Mouse (Mus musculus): Measurements from ENCODE around the gene Catsper4. TPM values are rescaled to one million over a fixed set of nuclear protein-coding genes. Genes with fewer than 3 reads are reported as not detected.

The Catsper4 gene
- polyA plus RNA-seq, 1 experiment from 2014 or later: not detected

DNA sequence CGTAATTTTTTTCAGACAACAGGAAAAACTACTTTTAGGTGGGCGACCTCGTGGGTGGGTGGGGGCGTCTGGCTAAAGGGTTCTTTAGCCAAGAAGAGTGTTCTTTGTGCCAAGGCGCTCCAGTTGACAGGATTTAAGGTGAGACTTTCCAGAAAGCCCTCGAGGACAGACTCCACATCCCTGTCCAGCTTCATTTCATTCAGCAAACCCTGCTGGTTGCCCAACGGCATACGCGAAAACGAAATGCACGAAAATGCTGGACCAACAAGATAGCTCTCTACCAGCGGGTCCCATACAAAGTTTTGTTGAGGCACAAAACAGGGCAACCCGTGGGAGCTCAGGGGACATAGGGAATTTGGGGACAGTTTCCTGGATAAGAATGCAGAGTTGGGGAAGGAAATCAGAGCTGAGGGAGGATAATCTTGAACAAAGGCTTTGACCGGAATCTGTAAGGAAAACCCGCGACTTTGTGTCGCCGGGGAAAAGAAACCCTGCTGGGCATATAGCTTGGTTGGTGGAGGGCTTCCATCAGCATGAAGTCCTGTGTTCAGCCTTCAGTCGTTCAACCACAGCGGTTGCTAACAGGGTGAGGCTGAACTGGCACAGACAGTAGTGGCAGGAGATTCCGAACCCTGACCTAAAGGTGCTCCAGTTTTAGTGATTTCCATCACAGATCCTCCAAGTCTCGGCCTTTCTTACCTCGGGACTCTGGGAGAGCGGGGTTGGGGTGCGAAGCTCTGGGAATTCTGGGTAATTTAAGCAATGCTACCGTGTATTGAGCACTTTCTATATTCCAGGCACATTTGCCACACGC lies 23.1 kb upstream of the Catsper4 start:
- Histone ChIP-seq H3K36me3 (no peaks in the 10 kb centered on the region), H3K27me3 (replicated peaks) (peaks cover 62% of the 10 kb centered on the region), H3K9me3 (replicated peaks) (no peaks in the 10 kb centered on the region), H3K4me3 (peak overlapping the region; percentile 54), H3K9ac (peak overlapping the region; percentile 65), H3K27ac (ENCODE audit: poor library complexity, severe bottlenecking) (no peak overlapping the region), H3K4me2 (peak overlapping the region; percentile 97), H3K4me1 (replicated peaks) (peaks cover 61% of the 10 kb centered on the region)
- no peak for ATAC-seq (ENCODE audit: insufficient number of reproducible peaks, low FRiP score)
- WGBS: 12% methylated on average over 27 of the region's 27 CpGs

GRCm38 (mm10) chr4:134249651-134250050 lies 22.5 kb upstream of the Catsper4 start:
- WGBS: under 1% methylated on average over 30 of the region's 30 CpGs
- Histone ChIP-seq H3K27ac (ENCODE audit: poor library complexity, severe bottlenecking) (no peak overlapping the region), H3K9ac (peak overlapping the region; percentile 65), H3K4me3 (peak overlapping the region; percentile 54), H3K4me1 (replicated peaks) (peaks cover 58% of the 10 kb centered on the region), H3K36me3 (no peaks in the 10 kb centered on the region), H3K9me3 (replicated peaks) (no peaks in the 10 kb centered on the region), H3K4me2 (peak overlapping the region; percentile 97), H3K27me3 (replicated peaks) (peaks cover 62% of the 10 kb centered on the region)
- peak; percentile 48; the same call in 1 of the 2 replicates for ATAC-seq (ENCODE audit: insufficient number of reproducible peaks, low FRiP score)

DNA sequence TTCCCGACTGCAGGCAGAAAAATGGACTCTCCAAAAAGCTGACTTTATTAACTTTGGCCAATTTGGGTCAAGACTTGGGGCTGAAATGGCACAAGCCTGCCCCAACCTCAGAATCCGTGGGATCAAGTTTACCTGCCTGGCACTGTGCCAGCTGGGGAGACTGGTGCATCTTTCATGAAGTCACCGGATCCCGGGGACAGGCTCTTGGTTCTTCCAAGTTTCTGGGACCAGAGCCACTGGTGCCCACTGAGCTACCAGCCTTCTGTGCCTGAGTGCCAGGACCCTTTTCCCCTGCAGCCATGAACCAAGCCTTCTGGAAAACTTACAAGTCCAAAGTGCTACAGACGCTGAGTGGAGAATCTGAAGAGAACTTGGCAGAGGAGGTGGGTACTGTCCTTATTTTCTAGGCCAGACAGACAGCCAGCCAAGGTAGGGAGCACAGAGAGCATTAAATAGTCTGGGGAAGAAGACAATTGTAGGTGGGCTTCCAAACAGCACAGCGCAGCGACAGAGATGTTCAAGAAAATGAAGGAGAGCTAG lies 19.6 kb upstream of the Catsper4 start, which contains the start of gene Gm30191:
Gm30191 (plus strand) TSS at position 217 of the 540 bp plus-strand sequence.
- peak within 1 kb of the TSS; percentile 57 for H3K9ac ChIP-seq

DNA sequence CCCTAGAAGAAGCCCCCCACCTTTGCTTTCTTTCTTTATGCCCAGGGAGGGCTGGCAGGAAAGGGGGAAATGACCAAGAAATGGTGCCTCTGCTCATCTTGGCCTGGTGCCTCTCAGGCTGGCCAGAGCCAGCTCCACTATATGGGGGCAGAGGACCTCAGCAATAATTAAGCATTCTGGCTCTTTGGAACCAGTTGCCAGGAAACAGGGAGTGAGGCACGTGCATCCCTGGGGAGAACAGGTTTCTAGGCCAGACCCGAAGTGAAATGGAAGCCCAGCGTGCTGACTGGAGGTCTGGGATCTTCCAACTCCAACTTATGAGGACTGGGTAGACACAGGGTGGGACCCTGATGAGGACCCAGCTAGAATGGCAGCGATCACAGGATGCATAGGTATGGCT lies 19.1 kb upstream of the Catsper4 start:
- Histone ChIP-seq H3K27me3 (replicated peaks) (peaks cover 43% of the 10 kb centered on the region), H3K9ac (no peak overlapping the region), H3K4me1 (replicated peaks) (peaks cover 31% of the 10 kb centered on the region), H3K4me3 (no peak overlapping the region), H3K27ac (ENCODE audit: poor library complexity, severe bottlenecking) (no peak overlapping the region), H3K4me2 (no peak overlapping the region), H3K36me3 (no peaks in the 10 kb centered on the region), H3K9me3 (replicated peaks) (no peaks in the 10 kb centered on the region)
- WGBS: 46% methylated on average over 4 of the region's 4 CpGs
- no peak for ATAC-seq (ENCODE audit: insufficient number of reproducible peaks, low FRiP score)

More for the DNA sequence above, 19.6 kb upstream of the Catsper4 start, which contains the start of gene Gm30191:
- 73% methylated on average over 7 of the region's 7 CpGs for WGBS
- Histone ChIP-seq H3K27me3 (replicated peaks) (peaks cover 48% of the 10 kb centered on the region), H3K9me3 (replicated peaks) (no peaks in the 10 kb centered on the region), H3K4me3 (peak within 1 kb of the TSS; percentile 78), H3K4me1 (replicated peaks) (peaks cover 36% of the 10 kb centered on the region), H3K4me2 (peak within 1 kb of the TSS; percentile 91), H3K27ac (ENCODE audit: poor library complexity, severe bottlenecking) (no peak within 1 kb of the TSS), H3K36me3 (no peaks in the 10 kb centered on the region)
- ATAC-seq (ENCODE audit: insufficient number of reproducible peaks, low FRiP score): no peak

DNA sequence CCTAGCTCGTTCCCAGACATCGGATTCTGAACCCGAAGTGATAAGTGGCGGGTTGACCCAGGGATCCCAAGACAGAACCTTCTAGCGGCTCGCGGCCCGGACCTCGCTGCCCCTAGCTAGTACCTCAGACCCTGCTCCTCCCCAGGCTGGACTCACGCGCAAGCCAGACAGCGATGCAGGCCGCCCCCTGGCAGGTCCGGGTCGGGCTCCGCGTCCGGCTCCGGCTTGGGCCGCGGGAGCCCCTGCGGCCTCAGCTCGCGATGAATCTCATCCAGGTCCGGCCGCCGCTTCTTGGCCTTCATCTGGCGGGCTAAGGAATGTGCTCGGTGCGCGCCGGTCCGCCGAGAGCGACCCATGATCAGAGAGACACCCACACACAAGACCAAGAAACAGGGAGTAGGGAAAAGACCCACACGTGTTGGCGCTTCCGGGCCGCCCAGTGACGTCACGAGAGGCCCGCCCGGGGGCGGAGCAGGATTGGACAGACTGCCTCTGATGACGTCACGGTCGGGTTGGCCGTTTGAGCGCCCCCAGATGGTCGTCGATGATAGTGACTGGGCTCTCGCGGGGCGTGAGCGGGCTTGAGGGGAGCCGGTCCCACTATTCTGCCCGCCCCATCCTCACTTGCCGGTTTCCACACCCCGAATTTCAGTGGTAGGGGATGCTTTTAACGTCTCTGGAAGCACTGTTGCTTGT lies 18.1 kb upstream of the Catsper4 start, which contains the start of gene Zfp593:
Zfp593 (minus strand) TSS at position 445 of the 696 bp plus-strand sequence.
- no peaks in the 10 kb centered on the region for H3K9me3 ChIP-seq (replicated peaks)

DNA sequence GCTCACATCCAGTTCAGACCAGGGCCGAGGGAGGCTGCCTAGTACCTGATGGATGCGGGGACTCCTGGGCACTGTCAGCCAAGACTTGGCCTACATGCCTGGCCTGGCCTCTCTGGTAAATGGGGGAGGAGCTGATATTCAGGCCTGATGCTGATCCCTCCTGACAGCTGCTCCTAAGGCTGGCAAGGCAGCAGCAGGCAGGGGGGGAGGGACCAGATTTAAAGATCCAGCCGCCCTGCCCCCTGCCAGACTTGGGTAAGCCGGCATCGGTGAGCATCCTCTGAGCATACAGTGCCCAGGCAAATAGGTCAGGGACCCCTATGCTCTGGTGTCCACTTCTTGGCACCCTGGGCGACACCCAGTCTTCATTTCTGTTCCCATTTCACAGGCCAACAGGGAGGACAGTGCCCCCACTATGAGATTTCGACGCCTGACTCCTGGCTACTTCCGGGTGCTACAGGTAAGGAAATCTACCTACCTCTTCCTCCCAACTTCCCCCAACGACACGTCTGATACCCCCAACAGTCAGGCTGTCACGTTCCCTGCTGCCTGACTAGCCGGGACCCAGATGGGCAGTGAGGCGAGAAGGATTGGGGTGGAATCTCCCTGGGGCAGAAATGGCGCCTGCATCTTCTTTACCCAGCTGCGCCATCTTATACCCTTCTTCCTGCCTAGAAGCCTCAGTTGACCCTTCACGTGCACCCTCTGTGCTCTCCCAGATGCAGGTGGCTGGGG lies 16.5 kb upstream of the Catsper4 start, which contains the start of gene E130218I03Rik:
E130218I03Rik (plus strand) TSS at position 147 of the 735 bp plus-strand sequence.
- Histone ChIP-seq H3K36me3 (no peaks in the 10 kb centered on the region), H3K4me2 (peak within 1 kb of the TSS; percentile 91), H3K27ac (ENCODE audit: poor library complexity, severe bottlenecking) (no peak within 1 kb of the TSS), H3K4me1 (replicated peaks) (peaks cover 15% of the 10 kb centered on the region), H3K4me3 (peak within 1 kb of the TSS; percentile 78; the same call in 1 of the 2 replicates), H3K9ac (peak within 1 kb of the TSS; percentile 85; the same call in 1 of the 2 replicates), H3K27me3 (replicated peaks) (peaks cover 26% of the 10 kb centered on the region), H3K9me3 (replicated peaks) (no peaks in the 10 kb centered on the region)
- 89% methylated on average over 17 of the region's 17 CpGs for WGBS
- ATAC-seq (ENCODE audit: insufficient number of reproducible peaks, low FRiP score): no peak

More for the DNA sequence above, 18.1 kb upstream of the Catsper4 start, which contains the start of gene Zfp593:
- Histone ChIP-seq H3K4me2 (peak within 1 kb of the TSS; percentile 91), H3K36me3 (no peaks in the 10 kb centered on the region), H3K27me3 (replicated peaks) (peaks cover 33% of the 10 kb centered on the region), H3K4me1 (replicated peaks) (peaks cover 21% of the 10 kb centered on the region), H3K27ac (ENCODE audit: poor library complexity, severe bottlenecking) (no peak within 1 kb of the TSS), H3K9ac (peak within 1 kb of the TSS; percentile 85), H3K4me3 (peak within 1 kb of the TSS; percentile 78)
- peak; percentile 85 for ATAC-seq (ENCODE audit: insufficient number of reproducible peaks, low FRiP score)
- WGBS: under 1% methylated on average over 60 of the region's 60 CpGs

DNA sequence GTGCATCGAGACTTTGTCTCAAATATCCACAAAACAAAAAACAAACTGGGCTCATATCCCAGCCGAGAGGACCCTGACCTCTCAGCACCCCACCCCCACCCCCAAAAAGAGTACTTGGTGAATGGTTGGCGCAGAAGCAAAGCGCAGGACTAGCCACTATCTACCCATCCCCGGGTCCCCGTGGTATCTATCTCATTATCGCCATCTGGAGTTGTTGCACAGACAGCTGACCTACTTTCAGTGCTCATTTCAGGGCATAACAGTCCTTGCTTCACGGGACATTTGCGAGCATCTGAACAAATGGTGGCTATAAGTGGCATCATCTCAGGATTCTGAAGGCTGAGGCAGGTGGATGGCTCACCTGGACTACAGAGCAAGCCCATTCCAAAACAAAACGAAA lies 11.5 kb upstream of the Catsper4 start:
- Histone ChIP-seq H3K4me1 (replicated peaks) (peaks cover 16% of the 10 kb centered on the region), H3K4me2 (peak overlapping the region; percentile 74), H3K27ac (ENCODE audit: poor library complexity, severe bottlenecking) (no peak overlapping the region), H3K9ac (no peak overlapping the region), H3K9me3 (replicated peaks) (no peaks in the 10 kb centered on the region), H3K36me3 (no peaks in the 10 kb centered on the region), H3K27me3 (replicated peaks) (peaks cover 18% of the 10 kb centered on the region), H3K4me3 (peak overlapping the region; percentile 41)
- WGBS: 10% methylated on average over 10 of the region's 10 CpGs
- no peak for ATAC-seq (ENCODE audit: insufficient number of reproducible peaks, low FRiP score)

DNA sequence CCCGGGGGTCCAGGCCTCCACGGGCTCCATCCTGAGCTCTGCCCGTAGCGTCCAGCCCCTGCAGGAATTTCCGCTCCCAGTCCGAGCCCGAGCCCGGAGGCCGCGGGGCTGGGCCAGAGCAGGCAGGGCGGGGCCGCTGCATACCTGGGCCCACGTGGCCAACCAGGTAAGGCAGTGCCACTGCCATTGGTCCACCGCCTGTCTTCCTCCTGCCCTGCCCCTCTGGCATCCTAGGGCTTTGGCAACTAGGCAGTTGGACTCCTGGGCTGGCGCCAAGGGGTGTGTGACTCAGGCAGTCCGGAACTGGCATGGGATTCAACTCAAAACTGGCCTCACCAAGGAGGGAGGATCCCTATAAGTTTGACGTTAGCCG lies 11.1 kb upstream of the Catsper4 start, which contains the start of gene Cnksr1:
Cnksr1 (minus strand) TSS at position 121 of the 373 bp plus-strand sequence.
- Histone ChIP-seq H3K36me3 (no peaks in the 10 kb centered on the region), H3K27me3 (replicated peaks) (peaks cover 18% of the 10 kb centered on the region), H3K9ac (peak within 1 kb of the TSS; percentile 11), H3K9me3 (replicated peaks) (no peaks in the 10 kb centered on the region), H3K27ac (ENCODE audit: poor library complexity, severe bottlenecking) (no peak within 1 kb of the TSS), H3K4me3 (peak within 1 kb of the TSS; percentile 41), H3K4me1 (replicated peaks) (peaks cover 16% of the 10 kb centered on the region), H3K4me2 (peak within 1 kb of the TSS; percentile 74)
- peak; percentile 54 for ATAC-seq (ENCODE audit: insufficient number of reproducible peaks, low FRiP score)
- 3% methylated on average over 18 of the region's 18 CpGs for WGBS

DNA sequence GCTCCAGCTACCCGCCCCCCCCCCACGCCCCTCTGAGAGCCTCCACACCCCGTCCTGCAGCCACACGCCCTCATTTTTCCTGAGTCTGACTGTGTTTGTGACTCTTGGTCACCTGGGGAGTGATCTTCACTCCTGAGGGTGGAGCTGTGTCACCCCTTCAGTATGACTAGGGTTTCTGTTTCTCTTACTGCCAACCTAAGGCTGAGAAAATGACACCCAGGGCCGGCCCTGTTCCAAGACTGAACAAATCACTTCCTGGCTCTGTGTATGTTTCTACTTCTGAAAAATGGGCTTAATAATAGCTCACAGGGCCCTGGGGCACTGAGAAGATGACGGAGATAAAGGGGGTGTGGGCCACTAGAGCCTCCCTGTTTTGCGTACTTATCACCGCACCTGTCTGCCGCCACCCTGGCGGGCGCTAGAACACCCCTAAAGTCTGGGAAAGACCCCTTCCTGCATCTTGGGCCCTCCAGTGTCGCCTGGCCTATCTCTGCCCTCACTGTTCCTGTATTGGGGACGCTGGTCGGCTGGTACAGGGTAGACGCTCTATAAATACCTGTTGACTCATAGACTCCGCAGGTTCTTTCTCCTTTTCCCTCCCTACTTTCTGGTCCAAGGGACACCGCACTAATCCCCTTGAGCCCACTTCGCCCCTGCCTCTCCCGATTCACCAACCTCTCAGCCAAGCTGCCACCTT lies 10.5 kb upstream of the Catsper4 start:
- Histone ChIP-seq H3K9me3 (replicated peaks) (no peaks in the 10 kb centered on the region), H3K27ac (ENCODE audit: poor library complexity, severe bottlenecking) (no peak overlapping the region), H3K27me3 (replicated peaks) (peaks cover 23% of the 10 kb centered on the region), H3K4me3 (peak overlapping the region; percentile 41), H3K9ac (peak overlapping the region; percentile 11), H3K4me1 (replicated peaks) (peaks cover 16% of the 10 kb centered on the region), H3K4me2 (peak overlapping the region; percentile 74), H3K36me3 (no peaks in the 10 kb centered on the region)
- peak; percentile 44; the same call in 1 of the 2 replicates for ATAC-seq (ENCODE audit: insufficient number of reproducible peaks, low FRiP score)
- 19% methylated on average over 19 of the region's 19 CpGs for WGBS

DNA sequence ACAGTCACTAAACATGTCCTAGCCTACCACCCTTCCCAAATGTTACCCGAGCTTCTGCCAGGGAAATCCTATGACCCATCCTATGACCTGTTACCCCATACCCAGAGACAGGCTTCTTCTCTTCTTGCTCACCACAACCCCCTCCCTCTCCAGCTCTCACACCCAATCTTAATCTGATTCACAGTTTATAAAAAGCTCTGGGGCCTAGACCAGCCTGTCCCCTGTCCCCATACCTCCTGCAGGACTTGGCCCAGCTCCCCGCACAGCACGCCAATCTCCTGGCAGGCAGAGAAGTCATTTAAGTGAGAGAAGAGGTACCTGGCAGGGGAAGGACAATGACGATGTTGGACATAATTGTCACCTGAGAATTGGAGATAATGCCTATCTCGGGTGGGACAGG lies 7.7 kb upstream of the Catsper4 start:
- no peak for ATAC-seq (ENCODE audit: insufficient number of reproducible peaks, low FRiP score)
- H3K4me1 ChIP-seq (replicated peaks): peaks cover 20% of the 10 kb centered on the region
- no peak overlapping the region for H3K4me2 ChIP-seq
- no peak overlapping the region for H3K9ac ChIP-seq
- no peaks in the 10 kb centered on the region for H3K9me3 ChIP-seq (replicated peaks)
- no peak overlapping the region for H3K4me3 ChIP-seq
- 65% methylated on average over 5 of the region's 5 CpGs for WGBS
- no peak overlapping the region for H3K27ac ChIP-seq (ENCODE audit: poor library complexity, severe bottlenecking)
- no peaks in the 10 kb centered on the region for H3K36me3 ChIP-seq
- peaks cover 29% of the 10 kb centered on the region for H3K27me3 ChIP-seq (replicated peaks)
